In the genomic region with DNA sequence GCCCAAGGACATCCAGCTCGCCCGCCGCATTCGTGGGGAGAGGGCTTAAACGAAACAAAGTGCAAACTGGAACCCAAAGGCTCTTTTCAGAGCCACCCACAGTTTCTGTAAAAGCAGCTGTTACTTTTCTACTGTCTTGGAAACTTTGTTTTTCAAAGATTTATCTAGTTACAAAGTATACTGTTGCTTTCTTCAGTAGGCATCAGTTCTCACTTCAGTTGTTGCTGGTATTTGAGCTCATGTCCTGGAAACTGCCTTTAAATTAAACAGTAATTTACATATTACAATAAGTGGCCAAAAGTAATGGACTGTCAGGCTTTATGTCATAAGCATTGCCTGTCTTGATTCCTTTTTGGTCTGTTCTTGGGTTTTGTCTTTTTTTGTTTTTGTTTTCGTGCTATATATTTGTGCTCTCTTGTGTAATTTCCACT, we compare ENCODE assay signal across 8 mouse cellular contexts. TPM values are rescaled to one million over a fixed set of nuclear protein-coding genes. Genes with fewer than 3 reads are reported as not detected.
DNase-seq lines count a peak whose midpoint lies in the region; ATAC-seq lines count a peak whose summit lies in the region.

No protein-coding gene starts in this region.

- DNase-seq in kidney, postnatal 4 days, result no peak
- peak; percentile 42 for DNase-seq in embryo, embryonic 10 days (ENCODE audit: low spot score)
- DNase-seq in intestine, embryonic 14.5 days (ENCODE audit: low spot score), result no peak
- no peak for DNase-seq in left cerebral cortex, adult 18-20 months (ENCODE audit: low spot score in 2 of 2)
- DNase-seq in right cerebral cortex, postnatal 4 days, result no peak

- peak overlapping the region; percentile 55 for H3K4me2 ChIP-seq in kidney, embryonic 16.5 days (replicated peaks; ENCODE audit: low read depth, low read length)
- peak overlapping the region; percentile 57 for H3K4me2 ChIP-seq in intestine, embryonic 14.5 days (ENCODE audit: low read length)
- peak overlapping the region; percentile 67 for H3K4me2 ChIP-seq in neural tube, embryonic 13.5 days

- H3K9ac ChIP-seq in kidney, embryonic 16.5 days (replicated peaks; ENCODE audit: low read length), result peak overlapping the region; percentile 72
- peak overlapping the region; percentile 76 for H3K9ac ChIP-seq in intestine, embryonic 14.5 days (ENCODE audit: low read length)
- no peak overlapping the region for H3K9ac ChIP-seq in neural tube, embryonic 13.5 days

- no peaks in the 10 kb centered on the region for H3K9me3 ChIP-seq in kidney, embryonic 16.5 days (ENCODE audit: low read length)
- H3K9me3 ChIP-seq in intestine, embryonic 14.5 days (ENCODE audit: control insufficient read depth, low read length), result no peaks in the 10 kb centered on the region
- H3K9me3 ChIP-seq in neural tube, embryonic 13.5 days, result no peaks in the 10 kb centered on the region

- ATAC-seq in kidney, embryonic 16.5 days (ENCODE audit: low FRiP score, low TSS enrichment), result no peak
- ATAC-seq in intestine, embryonic 14.5 days (replicated peaks; ENCODE audit: low FRiP score, low TSS enrichment, low read depth), result no peak
- ATAC-seq in neural tube, embryonic 13.5 days (ENCODE audit: low read depth), result no peak
- no peak for ATAC-seq in cerebellum, adult (ENCODE audit: insufficient number of reproducible peaks, low FRiP score, low TSS enrichment)

- WGBS in kidney, embryonic 16.5 days, result 6% methylated on average over 6 of the region's 6 CpGs
- 8% methylated on average over 6 of the region's 6 CpGs for WGBS in intestine, embryonic 14.5 days
- WGBS in neural tube, embryonic 13.5 days, result 4% methylated on average over 6 of the region's 6 CpGs

- H3K4me3 ChIP-seq in kidney, embryonic 16.5 days (ENCODE audit: low read length), result peak overlapping the region; percentile 47
- peak overlapping the region; percentile 37 for H3K4me3 ChIP-seq in intestine, embryonic 14.5 days (ENCODE audit: low read depth, low read length)
- peak overlapping the region; percentile 23; the same call in 1 of the 2 replicates for H3K4me3 ChIP-seq in neural tube, embryonic 13.5 days

- no peaks in the 10 kb centered on the region for H3K27me3 ChIP-seq in kidney, embryonic 16.5 days (ENCODE audit: insufficient read depth, low read length)
- H3K27me3 ChIP-seq in intestine, embryonic 14.5 days (replicated peaks; ENCODE audit: control insufficient read depth, insufficient read depth, low read length), result no peaks in the 10 kb centered on the region
- no peaks in the 10 kb centered on the region for H3K27me3 ChIP-seq in neural tube, embryonic 13.5 days

- peak overlapping the region; percentile 92 for H3K27ac ChIP-seq in kidney, embryonic 16.5 days (ENCODE audit: low read length)
- H3K27ac ChIP-seq in intestine, embryonic 14.5 days (ENCODE audit: low read depth), result peak overlapping the region; percentile 90
- H3K27ac ChIP-seq in neural tube, embryonic 13.5 days (replicated peaks), result peak overlapping the region; percentile 1; the same call in 1 of the 2 replicates

- H3K36me3 ChIP-seq in kidney, embryonic 16.5 days (ENCODE audit: insufficient read depth, low read length), result no peaks in the 10 kb centered on the region
- H3K36me3 ChIP-seq in intestine, embryonic 14.5 days (ENCODE audit: control insufficient read depth, insufficient read depth, low read length), result no peaks in the 10 kb centered on the region
- H3K36me3 ChIP-seq in neural tube, embryonic 13.5 days, result no peaks in the 10 kb centered on the region

- peaks cover 9% of the 10 kb centered on the region for H3K4me1 ChIP-seq in kidney, embryonic 16.5 days (ENCODE audit: insufficient read depth, low read length)
- H3K4me1 ChIP-seq in intestine, embryonic 14.5 days (replicated peaks; ENCODE audit: control insufficient read depth, insufficient read depth, low read length), result peaks cover 20% of the 10 kb centered on the region
- H3K4me1 ChIP-seq in neural tube, embryonic 13.5 days (replicated peaks), result peaks cover 26% of the 10 kb centered on the region

RNA-seq across cellular contexts. Expression of gene Hist1h3b, which starts 0.7 kb away (rescaled TPM):
- polyA plus RNA-seq in kidney, embryonic 16.5 days (2015; fragmentation: Nextera tagmentation; extraction: Ambion mirVana), result 8.8 and 13.2 TPM in 2 replicates
- 13.9 and 15.5 TPM in 2 replicates for polyA plus RNA-seq in intestine, embryonic 14.5 days (2014; fragmentation: Nextera tagmentation; extraction: Ambion mirVana)
- polyA plus RNA-seq in neural tube, embryonic 13.5 days (2015; fragmentation: Nextera tagmentation; extraction: Ambion mirVana), result 0.96 and 2.3 TPM in 2 replicates
- 1 to 10 TPM; 4.3 to 9.9 TPM for total RNA-seq in left cerebral cortex, adult 18-20 months (2021)

RNA-seq across cellular contexts. Expression of gene Hist1h2ab, which starts 1.8 kb away (rescaled TPM):
- 33.6 and 37.8 TPM in 2 replicates for polyA plus RNA-seq in kidney, embryonic 16.5 days (2015; fragmentation: Nextera tagmentation; extraction: Ambion mirVana)
- polyA plus RNA-seq in intestine, embryonic 14.5 days (2014; fragmentation: Nextera tagmentation; extraction: Ambion mirVana), result 49.6 and 49.8 TPM in 2 replicates
- 5.1 and 9.7 TPM in 2 replicates for polyA plus RNA-seq in neural tube, embryonic 13.5 days (2015; fragmentation: Nextera tagmentation; extraction: Ambion mirVana)
- total RNA-seq in left cerebral cortex, adult 18-20 months (2021), result 10 to 100 TPM; 17.2 to 22.5 TPM

RNA-seq across cellular contexts. Expression of gene Hist1h4b, which starts 4.1 kb away (rescaled TPM):
- polyA plus RNA-seq in kidney, embryonic 16.5 days (2015; fragmentation: Nextera tagmentation; extraction: Ambion mirVana), result 4.6 and 6.0 TPM in 2 replicates
- polyA plus RNA-seq in intestine, embryonic 14.5 days (2014; fragmentation: Nextera tagmentation; extraction: Ambion mirVana), result 3.9 and 6.4 TPM in 2 replicates
- polyA plus RNA-seq in neural tube, embryonic 13.5 days (2015; fragmentation: Nextera tagmentation; extraction: Ambion mirVana), result 2.3 TPM in 1 of 2 replicates, not detected in the other
- total RNA-seq in left cerebral cortex, adult 18-20 months (2021), result 10 to 100 TPM; 92.6 to 94.4 TPM

RNA-seq across cellular contexts. Expression of gene Hist1h2bb, which starts 6.2 kb away (rescaled TPM):
- 2.1 and 2.5 TPM in 2 replicates for polyA plus RNA-seq in kidney, embryonic 16.5 days (2015; fragmentation: Nextera tagmentation; extraction: Ambion mirVana)
- 2.5 and 5.0 TPM in 2 replicates for polyA plus RNA-seq in intestine, embryonic 14.5 days (2014; fragmentation: Nextera tagmentation; extraction: Ambion mirVana)
- not detected in 2 replicates for polyA plus RNA-seq in neural tube, embryonic 13.5 days (2015; fragmentation: Nextera tagmentation; extraction: Ambion mirVana)
- 10 to 100 TPM; 17.8 to 19.6 TPM for total RNA-seq in left cerebral cortex, adult 18-20 months (2021)

RNA-seq across cellular contexts. Expression of gene Hist1h3c, which starts 7.4 kb away (rescaled TPM):
- 6.8 and 9.7 TPM in 2 replicates for polyA plus RNA-seq in kidney, embryonic 16.5 days (2015; fragmentation: Nextera tagmentation; extraction: Ambion mirVana)
- polyA plus RNA-seq in intestine, embryonic 14.5 days (2014; fragmentation: Nextera tagmentation; extraction: Ambion mirVana), result 6.9 and 7.9 TPM in 2 replicates
- polyA plus RNA-seq in neural tube, embryonic 13.5 days (2015; fragmentation: Nextera tagmentation; extraction: Ambion mirVana), result 1.5 and 2.7 TPM in 2 replicates
- not detected for total RNA-seq in left cerebral cortex, adult 18-20 months (2021)

Comparison
In these comparisons a context has a peak if more than half of its experiments do, and no peak if none do; other contexts are left out.
1. H3K27ac ChIP-seq: peak in every context shown above with its lines; median percentile 92 in kidney, embryonic 16.5 days; 90 in intestine, embryonic 14.5 days; 1 in neural tube, embryonic 13.5 days.